Mouse (Mus musculus) embryonic facial prominence, embryonic 13.5 days (tissue): ENCODE data around the gene B2m. TPM values are rescaled to one million over a fixed set of nuclear protein-coding genes. Genes with fewer than 3 reads are reported as not detected.

Experiments used
- ATAC-seq: fragments of 200-750 bp; cut with Nextera tagmentation; 2 replicates; pipeline ENCODE4 v1.8.0; 2017; ENCODE audit warnings: low read depth; ENCODE audit not compliant: insufficient number of reproducible peaks, insufficient read depth, low FRiP score, low TSS enrichment
- H3K27ac ChIP-seq: fragments of 300-500 bp; sonication (generic); 2 replicates; pipeline ENCODE4 v1.5.1; 2015; ENCODE audit warnings: moderate library complexity, mild to moderate bottlenecking, inconsistent platforms
- H3K27me3 ChIP-seq: fragments of 300-500 bp; sonication (generic); 2 replicates; pipeline ENCODE4 v1.6.1; 2015; ENCODE audit warnings: mild to moderate bottlenecking, inconsistent platforms
- H3K36me3 ChIP-seq: fragments of 300-500 bp; sonication (generic); 2 replicates; pipeline ENCODE4 v1.6.1; 2015; ENCODE audit warnings: mild to moderate bottlenecking, inconsistent platforms
- H3K4me1 ChIP-seq: fragments of 300-500 bp; sonication (generic); 2 replicates; pipeline ENCODE4 v1.6.1; 2015; ENCODE audit warnings: inconsistent platforms
- H3K4me2 ChIP-seq: fragments of 300-500 bp; sonication (generic); 2 replicates; pipeline ENCODE4 v1.6.1; 2015; ENCODE audit warnings: moderate library complexity, mild to moderate bottlenecking, inconsistent platforms
- H3K4me3 ChIP-seq: fragments of 300-500 bp; sonication (generic); 2 replicates; pipeline ENCODE4 v1.5.1; 2015; ENCODE audit warnings: mild to moderate bottlenecking, inconsistent platforms
- H3K9ac ChIP-seq: fragments of 300-500 bp; sonication (generic); 2 replicates; pipeline ENCODE4 v1.6.1; 2015; ENCODE audit warnings: mild to moderate bottlenecking, inconsistent platforms
- H3K9me3 ChIP-seq: fragments of 300-500 bp; sonication (generic); 2 replicates; pipeline ENCODE4 v1.6.1; 2016; ENCODE audit warnings: inconsistent platforms
- WGBS: fragments of 180-500 bp; shearing (Covaris S2); methylation state at CpG from one replicate; pipeline ENCODE4 v1.1.7; 2015; ENCODE audit warnings: mixed read lengths; 5-methylcytosine and 5-hydroxymethylcytosine counted together
- polyA plus RNA-seq: library from polyadenylated mRNA; unstranded; fragments of >200 nt; fragmentation: Nextera tagmentation; extraction: Ambion mirVana; gene quantifications from 2 replicates; pipeline ENCODE4 v1.2.1, GENCODE M21; 2015

The B2m gene
- polyA plus RNA-seq, 1 experiment from 2014 or later = 239 TPM

DNA sequence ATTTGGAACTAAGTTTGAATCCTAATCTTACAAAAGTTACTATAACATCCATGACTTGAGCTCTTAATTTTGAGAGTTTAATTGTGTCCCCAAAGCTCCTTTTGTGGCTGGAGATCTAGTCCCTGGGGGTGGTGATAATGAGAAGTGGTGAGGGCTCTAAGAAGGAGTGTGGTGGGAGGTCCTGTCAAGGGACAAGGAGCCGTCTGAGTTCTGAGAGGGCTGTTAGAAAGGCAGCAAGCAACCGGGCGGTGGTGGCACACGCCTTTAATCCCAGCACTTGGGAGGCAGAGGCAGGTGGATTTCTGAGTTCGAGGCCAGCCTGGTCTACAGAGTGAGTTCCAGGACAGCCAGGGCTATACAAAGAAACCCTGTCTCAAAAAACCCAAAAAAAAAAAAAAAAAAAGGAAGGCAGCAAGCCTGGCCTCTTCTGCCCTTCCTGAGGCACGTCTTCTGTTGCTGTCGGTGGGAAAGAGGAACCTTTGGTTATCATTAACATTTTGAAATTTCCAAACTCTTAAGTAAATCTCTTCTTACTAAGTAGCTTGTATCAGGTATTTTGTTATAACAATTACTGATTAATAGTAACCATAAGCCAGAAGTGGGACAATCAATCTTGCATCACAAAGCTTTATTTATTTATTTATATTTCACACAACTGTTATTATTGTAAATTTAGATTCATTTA is 6.3 kb downstream of the B2m start:
- peaks cover 28% of the 10 kb centered on the region for H3K36me3 ChIP-seq
- no peaks in the 10 kb centered on the region for H3K27me3 ChIP-seq
- no peaks in the 10 kb centered on the region for H3K9me3 ChIP-seq
- no peak for ATAC-seq
- peaks cover 16% of the 10 kb centered on the region for H3K4me1 ChIP-seq
- no peak overlapping the region for H3K9ac ChIP-seq
- no peak overlapping the region for H3K27ac ChIP-seq
- WGBS = 83% methylated on average over 7 of the region's 7 CpGs
- H3K4me3 ChIP-seq = no peak overlapping the region
- no peak overlapping the region for H3K4me2 ChIP-seq

DNA sequence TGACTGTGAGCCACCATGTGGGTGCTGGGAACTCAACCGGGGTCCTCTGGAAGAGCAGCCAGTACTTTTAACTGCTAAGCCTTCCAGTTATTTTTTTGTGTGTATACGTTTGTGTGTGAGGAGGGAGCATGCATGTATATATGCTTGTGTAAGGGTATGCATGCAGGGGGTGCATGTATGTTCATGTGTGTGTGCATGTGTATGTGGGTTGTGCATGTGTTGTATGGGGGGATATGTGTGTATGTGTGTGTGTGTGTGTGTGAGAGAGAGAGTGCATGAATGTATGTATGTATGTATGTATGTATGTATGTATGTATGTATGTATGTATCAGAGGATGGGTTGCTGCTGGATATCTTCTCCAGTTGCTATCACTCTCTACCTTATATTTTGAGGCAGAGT is 7.0 kb downstream of the B2m start:
- Histone ChIP-seq H3K9ac (no peak overlapping the region), H3K36me3 (peaks cover 28% of the 10 kb centered on the region), H3K4me2 (no peak overlapping the region), H3K4me1 (peaks cover 15% of the 10 kb centered on the region), H3K27ac (no peak overlapping the region), H3K9me3 (no peaks in the 10 kb centered on the region), H3K27me3 (no peaks in the 10 kb centered on the region), H3K4me3 (no peak overlapping the region)
- 90% methylated on average over 2 of the region's 2 CpGs for WGBS
- ATAC-seq = no peak

DNA sequence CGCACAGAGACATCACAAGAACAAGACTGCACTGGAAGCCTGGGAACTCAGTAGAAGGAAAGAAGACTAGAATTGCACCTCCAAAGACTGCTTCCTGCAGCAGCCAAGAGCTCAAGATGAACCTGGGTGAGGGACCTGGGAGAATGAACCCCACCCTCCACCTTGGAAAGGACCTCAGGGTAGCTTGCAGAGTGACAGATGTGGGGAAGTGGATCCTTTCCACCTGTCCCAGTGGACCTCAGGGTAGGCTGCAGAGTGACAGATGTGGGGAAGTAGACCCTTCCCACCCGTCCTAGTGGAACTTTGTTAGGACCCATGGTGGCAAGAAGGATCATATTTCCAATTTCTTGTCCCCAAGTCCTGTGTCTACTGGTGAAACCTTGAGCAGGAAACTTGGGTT is 7.8 kb downstream of the B2m start:
- Histone ChIP-seq H3K4me1 (peaks cover 9% of the 10 kb centered on the region; the same call in 1 of the 2 replicates), H3K27me3 (no peaks in the 10 kb centered on the region), H3K36me3 (peaks cover 28% of the 10 kb centered on the region), H3K27ac (no peak overlapping the region), H3K9me3 (no peaks in the 10 kb centered on the region), H3K9ac (no peak overlapping the region), H3K4me3 (no peak overlapping the region), H3K4me2 (no peak overlapping the region)
- WGBS = 77% methylated on average over 2 of the region's 2 CpGs
- no peak for ATAC-seq

DNA sequence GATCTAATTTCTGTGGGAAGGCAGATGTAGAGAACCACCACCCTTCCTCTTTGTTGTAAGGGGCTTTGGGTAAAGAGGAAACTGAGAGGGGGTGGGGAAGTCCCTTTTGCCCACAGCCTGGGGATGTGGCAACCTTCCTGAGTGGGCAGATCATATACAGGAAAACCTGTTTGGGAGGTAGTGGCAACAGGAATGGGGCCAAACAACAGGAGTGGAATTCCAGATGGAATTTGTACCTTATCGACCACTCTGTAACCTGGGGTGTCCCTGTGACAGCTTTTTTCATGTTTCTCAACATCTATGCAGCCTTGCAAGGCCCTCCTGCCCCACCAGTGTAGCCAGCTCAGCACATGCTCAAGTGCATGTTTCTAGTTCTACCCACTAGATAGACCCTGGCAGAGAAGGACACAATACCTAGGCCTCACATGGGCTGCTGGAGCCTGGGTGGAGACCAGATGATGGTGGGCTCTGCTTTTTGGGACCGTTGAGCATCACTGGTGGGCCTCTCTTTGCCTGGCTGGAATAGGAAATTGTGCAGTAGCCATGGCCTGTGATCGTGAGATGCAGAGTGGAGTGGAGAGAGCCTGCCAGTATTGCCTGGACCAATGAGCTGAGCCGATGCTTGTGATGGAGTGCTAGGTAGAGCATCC is 8.7 kb downstream of the B2m start:
- Histone ChIP-seq H3K36me3 (peaks cover 24% of the 10 kb centered on the region), H3K27ac (no peak overlapping the region), H3K4me3 (no peak overlapping the region), H3K4me2 (no peak overlapping the region), H3K4me1 (peaks cover 9% of the 10 kb centered on the region; the same call in 1 of the 2 replicates), H3K9ac (no peak overlapping the region), H3K27me3 (no peaks in the 10 kb centered on the region), H3K9me3 (no peaks in the 10 kb centered on the region)
- ATAC-seq = no peak
- WGBS = 90% methylated on average over 4 of the region's 4 CpGs

DNA sequence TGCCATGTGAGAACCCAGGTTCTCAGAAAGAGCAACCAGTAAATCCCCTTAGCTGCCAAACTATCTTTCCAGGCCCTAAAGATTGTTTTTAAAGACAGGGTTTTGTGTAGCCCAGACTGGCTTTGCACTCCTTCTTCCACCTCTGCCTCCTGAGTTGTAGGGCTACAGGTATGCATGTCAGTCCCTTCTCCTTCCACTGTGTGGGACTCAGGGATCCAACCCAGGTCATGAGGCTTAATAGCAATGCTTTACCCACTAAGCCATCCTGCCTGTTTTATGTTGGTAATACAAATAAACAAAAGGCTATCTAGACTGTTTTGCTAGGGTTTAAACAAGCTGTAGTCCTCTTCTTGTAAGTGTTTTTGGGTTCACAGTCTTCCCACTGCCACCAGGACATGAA is 10.1 kb downstream of the B2m start:
- Histone ChIP-seq H3K4me1 (peaks cover 9% of the 10 kb centered on the region; the same call in 1 of the 2 replicates), H3K27ac (no peak overlapping the region), H3K9me3 (no peaks in the 10 kb centered on the region), H3K27me3 (no peaks in the 10 kb centered on the region), H3K4me2 (no peak overlapping the region), H3K9ac (no peak overlapping the region), H3K4me3 (no peak overlapping the region), H3K36me3 (peaks cover 15% of the 10 kb centered on the region; the same call in 1 of the 2 replicates)
- ATAC-seq = no peak

DNA sequence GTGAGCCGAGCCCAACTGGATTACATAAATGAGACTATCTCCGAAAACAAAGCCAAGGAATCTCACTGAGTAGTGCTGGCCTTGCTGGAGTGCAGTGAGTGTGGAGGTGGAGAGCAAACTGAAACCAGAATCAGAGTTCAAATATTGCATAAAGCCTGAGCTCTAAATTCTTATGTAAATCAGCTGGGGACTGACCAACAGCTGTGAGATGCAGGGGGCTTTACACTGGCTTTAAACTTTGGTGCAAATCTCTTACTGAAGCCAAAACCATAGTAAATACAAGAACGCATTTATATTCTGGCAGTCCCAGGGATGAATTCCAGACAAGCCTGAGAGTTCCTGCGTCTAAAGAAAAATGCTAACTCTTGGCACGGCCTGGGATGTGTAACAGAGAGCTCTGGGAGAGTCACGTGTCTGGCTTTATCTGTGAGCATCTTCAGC is 10.9 kb downstream of the B2m start:
- ATAC-seq = no peak
- Histone ChIP-seq H3K36me3 (peaks cover 12% of the 10 kb centered on the region; the same call in 1 of the 2 replicates), H3K4me1 (peaks cover 9% of the 10 kb centered on the region; the same call in 1 of the 2 replicates), H3K27ac (peak overlapping the region; percentile 55; the same call in 1 of the 2 replicates), H3K4me3 (no peak overlapping the region), H3K9me3 (no peaks in the 10 kb centered on the region), H3K4me2 (no peak overlapping the region), H3K27me3 (no peaks in the 10 kb centered on the region), H3K9ac (no peak overlapping the region)
- WGBS = 40% methylated on average over 6 of the region's 6 CpGs

DNA sequence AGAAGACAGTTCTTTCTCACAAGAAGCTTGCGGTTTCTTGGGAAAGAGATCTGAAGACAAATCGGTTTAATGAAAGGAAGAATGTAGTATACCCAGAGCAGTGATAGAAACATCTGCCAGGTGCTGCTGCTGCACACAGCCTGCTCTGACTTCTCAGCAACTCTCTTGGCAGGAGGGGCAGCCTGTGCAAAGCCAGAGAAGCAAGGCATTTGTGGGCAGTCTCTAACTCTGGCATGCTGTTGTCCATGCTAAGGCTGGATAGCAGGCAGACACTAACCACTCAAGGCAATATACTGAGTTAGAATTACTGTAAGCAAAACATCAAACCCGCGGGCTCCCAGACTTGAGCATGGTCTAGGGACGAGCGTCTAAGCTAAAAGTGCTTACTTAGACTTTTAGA is 12.2 kb downstream of the B2m start:
- Histone ChIP-seq H3K36me3 (peaks cover 9% of the 10 kb centered on the region; the same call in 1 of the 2 replicates), H3K4me3 (no peak overlapping the region), H3K27ac (no peak overlapping the region), H3K9ac (no peak overlapping the region), H3K4me1 (peaks cover 14% of the 10 kb centered on the region), H3K27me3 (no peaks in the 10 kb centered on the region), H3K9me3 (no peaks in the 10 kb centered on the region), H3K4me2 (no peak overlapping the region)
- no peak for ATAC-seq
- WGBS = 75% methylated on average over 6 of the region's 6 CpGs

DNA sequence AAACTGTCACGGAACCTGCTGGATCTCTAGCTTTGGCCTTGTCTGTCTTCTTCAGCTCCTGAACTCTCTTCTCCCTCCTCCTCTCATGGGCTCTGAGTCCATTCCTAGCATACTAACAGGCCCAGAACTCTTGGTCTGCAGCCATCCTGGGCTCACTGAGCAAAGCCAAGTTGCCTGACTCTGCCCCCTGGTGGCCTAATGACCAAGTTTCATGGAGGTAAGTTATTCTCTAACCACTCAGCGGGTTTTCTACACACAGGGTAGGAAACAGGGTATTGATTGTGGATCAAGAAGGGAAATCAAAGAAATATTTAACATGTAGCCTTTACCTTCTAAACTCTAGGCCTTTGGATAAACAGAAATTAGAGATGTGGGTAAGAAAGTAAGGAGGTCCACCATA is 13.2 kb downstream of the B2m start, which contains the start of gene Trim69:
TSS of gene Trim69 (plus strand) at position 21 of the 400 bp plus-strand sequence.
- Histone ChIP-seq H3K36me3 (no peaks in the 10 kb centered on the region), H3K9ac (no peak within 1 kb of the TSS), H3K4me2 (no peak within 1 kb of the TSS), H3K4me3 (no peak within 1 kb of the TSS), H3K4me1 (peaks cover 14% of the 10 kb centered on the region), H3K9me3 (no peaks in the 10 kb centered on the region), H3K27me3 (no peaks in the 10 kb centered on the region), H3K27ac (no peak within 1 kb of the TSS)
- 43% methylated on average over 2 of the region's 2 CpGs for WGBS
- ATAC-seq = no peak

DNA sequence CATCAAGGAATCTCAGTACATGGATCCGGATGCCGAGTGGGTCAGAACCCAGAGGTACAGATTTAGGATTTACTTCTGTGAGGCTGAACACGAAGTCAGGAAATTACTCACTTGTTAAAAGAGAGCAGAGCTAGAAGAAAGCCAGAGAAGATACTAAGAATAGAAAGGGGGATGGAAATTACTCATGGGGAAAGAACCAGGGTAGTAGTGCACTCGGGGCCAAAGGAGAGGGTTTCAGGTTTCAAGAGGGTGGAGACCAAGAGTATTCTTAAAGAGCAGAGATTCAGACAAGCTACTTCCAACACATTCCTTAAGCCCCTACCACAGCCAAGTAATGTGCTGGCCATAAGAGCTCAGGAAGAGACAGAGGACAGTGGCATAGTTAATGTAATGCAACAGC is 14.1 kb downstream of the B2m start:
- Histone ChIP-seq H3K4me1 (peaks cover 14% of the 10 kb centered on the region), H3K4me2 (no peak overlapping the region), H3K9me3 (no peaks in the 10 kb centered on the region), H3K27ac (no peak overlapping the region), H3K9ac (no peak overlapping the region), H3K27me3 (no peaks in the 10 kb centered on the region), H3K4me3 (no peak overlapping the region), H3K36me3 (no peaks in the 10 kb centered on the region)
- 41% methylated on average over 4 of the region's 4 CpGs for WGBS
- no peak for ATAC-seq

DNA sequence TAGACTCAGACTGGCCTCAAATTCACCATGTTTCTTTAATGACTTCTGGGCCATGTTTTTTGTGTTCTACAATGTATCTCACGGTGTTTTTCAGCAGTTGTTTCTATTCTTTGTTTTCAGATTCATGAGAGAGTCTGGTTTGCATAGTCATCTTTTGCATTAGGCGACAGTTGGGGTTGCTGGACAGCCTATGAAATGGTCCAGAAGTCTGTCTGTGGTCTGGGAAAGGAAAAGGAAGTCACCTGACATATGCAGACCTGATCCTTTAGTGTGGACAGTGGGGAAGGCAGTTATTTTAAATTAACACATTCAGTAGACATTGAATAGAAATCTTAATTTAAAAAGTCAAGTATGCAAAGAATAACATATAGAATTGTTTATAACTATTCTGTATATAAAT is 15.0 kb downstream of the B2m start:
- Histone ChIP-seq H3K4me1 (peaks cover 14% of the 10 kb centered on the region), H3K4me3 (no peak overlapping the region), H3K9ac (no peak overlapping the region), H3K27me3 (no peaks in the 10 kb centered on the region), H3K9me3 (no peaks in the 10 kb centered on the region), H3K27ac (no peak overlapping the region), H3K4me2 (no peak overlapping the region), H3K36me3 (no peaks in the 10 kb centered on the region)
- ATAC-seq = no peak
- 75% methylated on average over 2 of the region's 2 CpGs for WGBS

DNA sequence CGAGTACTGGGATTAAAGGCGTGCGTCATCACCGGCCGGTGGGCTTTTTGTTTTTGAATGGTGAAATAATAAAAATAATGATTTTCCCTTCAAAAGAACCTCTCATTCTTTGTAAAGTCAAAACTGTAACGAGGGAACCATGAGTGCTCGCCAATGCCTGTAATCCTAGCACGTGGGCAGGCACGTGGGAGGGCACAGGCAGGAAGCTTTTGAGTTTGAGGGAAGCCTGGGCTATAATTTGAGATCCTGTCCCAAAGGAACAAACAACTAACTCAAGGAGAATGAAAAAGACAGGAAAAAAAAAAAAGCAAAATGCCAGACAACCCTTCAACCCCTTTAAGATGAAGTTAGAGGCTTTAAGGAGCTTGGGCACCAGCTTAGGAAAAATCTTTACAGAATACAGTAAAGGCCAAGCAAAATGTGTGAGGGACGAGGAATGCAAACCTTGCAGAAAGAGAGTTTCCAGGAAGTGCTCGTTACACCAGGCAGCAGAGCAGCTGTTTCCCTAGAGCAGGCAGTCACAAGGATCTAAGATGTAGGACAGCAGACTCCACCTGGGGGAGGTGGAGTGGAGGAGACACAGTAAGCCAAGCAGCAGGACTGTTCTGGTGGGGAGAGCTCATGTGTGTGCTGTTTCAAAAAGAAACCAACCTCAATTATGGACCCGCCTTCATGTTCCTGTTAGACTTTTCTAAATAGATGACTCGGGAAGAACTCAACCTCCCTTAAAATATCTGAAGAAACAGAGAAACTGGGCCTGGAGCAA is 16.1 kb downstream of the B2m start:
- Histone ChIP-seq H3K4me1 (peaks cover 8% of the 10 kb centered on the region), H3K27me3 (no peaks in the 10 kb centered on the region), H3K27ac (no peak overlapping the region), H3K9me3 (no peaks in the 10 kb centered on the region), H3K4me2 (no peak overlapping the region), H3K9ac (no peak overlapping the region), H3K36me3 (no peaks in the 10 kb centered on the region), H3K4me3 (no peak overlapping the region)
- WGBS = 63% methylated on average over 13 of the region's 13 CpGs
- no peak for ATAC-seq
